Mouse (Mus musculus) limb, embryonic 14.5 days (tissue): ENCODE data around the gene Lrrc32. TPM values are rescaled to one million over a fixed set of nuclear protein-coding genes. Genes with fewer than 3 reads are reported as not detected.

Source experiments
- ATAC-seq: fragments of 200-750 bp; cut with Nextera tagmentation; 2 replicates; pipeline ENCODE4 v1.8.0; 2017; ENCODE audit warnings: low read depth, moderate number of reproducible peaks, moderate TSS enrichment; ENCODE audit not compliant: low FRiP score
- DNase-seq: peaks from one replicate; pipeline ENCODE4 v3.0.0-alpha.2; 2015; ENCODE audit warnings: low spot score
- H3K27ac ChIP-seq: fragments of 300-500 bp; sonication (generic); replicated peaks from 2 replicates; pipeline ENCODE4 v1.5.1; 2014; ENCODE audit warnings: low read depth, mild to moderate bottlenecking, low read length, moderate library complexity, mixed read lengths
- H3K27me3 ChIP-seq: fragments of 300-500 bp; sonication (generic); 2 replicates; pipeline ENCODE4 v1.6.1; 2014; ENCODE audit warnings: low read length, mixed read lengths; ENCODE audit not compliant: control insufficient read depth, insufficient read depth
- H3K36me3 ChIP-seq: fragments of 300-500 bp; sonication (generic); 2 replicates; pipeline ENCODE4 v1.6.1; 2014; ENCODE audit warnings: mild to moderate bottlenecking, low read length, moderate library complexity, mixed read lengths; ENCODE audit not compliant: control insufficient read depth, insufficient read depth
- H3K4me1 ChIP-seq: fragments of 300-500 bp; sonication (generic); 2 replicates; pipeline ENCODE4 v1.6.1; 2014; ENCODE audit warnings: antibody characterized with exemption, low read length, mixed read lengths; ENCODE audit not compliant: control insufficient read depth, insufficient read depth
- H3K4me2 ChIP-seq: fragments of 300-500 bp; sonication (generic); replicated peaks from 2 replicates; pipeline ENCODE4 v1.6.1; 2014; ENCODE audit warnings: low read depth, mild to moderate bottlenecking, low read length, moderate library complexity; ENCODE audit not compliant: severe bottlenecking
- H3K4me3 ChIP-seq: fragments of 300-500 bp; sonication (generic); replicated peaks from 2 replicates; pipeline ENCODE4 v1.5.1; 2014; ENCODE audit warnings: low read length
- H3K9ac ChIP-seq: fragments of 300-500 bp; sonication (generic); 2 replicates; pipeline ENCODE4 v1.6.1; 2014; ENCODE audit warnings: mild to moderate bottlenecking, low read depth, low read length, moderate library complexity; ENCODE audit not compliant: severe bottlenecking
- H3K9me3 ChIP-seq: fragments of 300-500 bp; sonication (generic); 2 replicates; pipeline ENCODE4 v1.6.1; 2016; ENCODE audit warnings: low read length; ENCODE audit not compliant: control insufficient read depth
- POLR2A ChIP-seq: fragments of 200-500 bp; IDR thresholded peaks from 2 replicates; pipeline ENCODE4 v1.8.0; 2012; ENCODE audit warnings: inconsistent platforms, mild to moderate bottlenecking, moderate library complexity, borderline replicate concordance; ENCODE audit not compliant: insufficient read depth, insufficient read length; ENCODE audit errors: extremely low read depth
- WGBS: fragments of 180-500 bp; shearing (Covaris S2); extraction: QIAGEN DNeasy Blood & Tissue Kit; methylation state at CpG from one replicate; pipeline ENCODE4 v1.1.7; 2014; 5-methylcytosine and 5-hydroxymethylcytosine counted together
- polyA plus RNA-seq, 2 experiments: library from polyadenylated mRNA; depleted of rRNA in 1 of 2; stranded (reverse) in 1 of 2; unstranded in 1 of 2; fragments of >200 nt; fragmentation: Nextera tagmentation in 1 of 2; extraction: Ambion mirVana in 1 of 2; gene quantifications; 2 replicates each; pipeline versions ENCODE4 v1.2.1 to v1.2.3; 2012 to 2014

Gene Lrrc32
- polyA plus RNA-seq (2012; rRNA removed) (12.3 and 16.1 TPM in 2 replicates), polyA plus RNA-seq (2014; fragmentation: Nextera tagmentation; extraction: Ambion mirVana) (8.9 and 10.5 TPM in 2 replicates)

- Histone ChIP-seq H3K4me3 (peak within 1 kb of the TSS; percentile 52), H3K4me2 (peak within 1 kb of the TSS; percentile 86), H3K27me3 (no peaks in the 10 kb centered on the region), H3K4me1 (peaks cover 8% of the 10 kb centered on the region; the same call in 1 of the 2 replicates), H3K9ac (peak within 1 kb of the TSS; percentile 63), H3K9me3 (no peaks in the 10 kb centered on the region), H3K36me3 (no peaks in the 10 kb centered on the region), H3K27ac (no peak within 1 kb of the TSS)
- TF ChIP-seq POLR2A, result no peak
- DNase-seq (no peak), ATAC-seq (no peak)
- WGBS, result 44% methylated on average over 6 of the region's 6 CpGs
Measured at GRCm38 (mm10) chr7:98489131-98489530, at the start of gene Lrrc32. Gene Lrrc32 (plus strand): TSS chr7:98489283.

GRCm38 (mm10) chr7:98439956-98440466, 49.1 kb upstream of the Lrrc32 start, which contains the start of gene Gucy2d:
Gene Gucy2d (plus strand): TSS chr7:98440416.
- no peak for ATAC-seq
- Histone ChIP-seq H3K27ac (no peak within 1 kb of the TSS), H3K9ac (no peak within 1 kb of the TSS)

GRCm38 (mm10) chr7:98446873-98447272, 42.2 kb upstream of the Lrrc32 start:
- Histone ChIP-seq H3K4me2 (no peak overlapping the region), H3K9ac (no peak overlapping the region), H3K27ac (no peak overlapping the region), H3K9me3 (no peaks in the 10 kb centered on the region), H3K36me3 (no peaks in the 10 kb centered on the region), H3K27me3 (no peaks in the 10 kb centered on the region), H3K4me3 (no peak overlapping the region), H3K4me1 (no peaks in the 10 kb centered on the region)
- DNase-seq (no peak), ATAC-seq (no peak)
- 61% methylated on average over 3 of the region's 3 CpGs for WGBS
- TF ChIP-seq POLR2A, result no peak

More at GRCm38 (mm10) chr7:98439956-98440466, 49.1 kb upstream of the Lrrc32 start, which contains the start of gene Gucy2d:
- H3K4me1 ChIP-seq, result no peaks in the 10 kb centered on the region
- H3K9me3 ChIP-seq, result no peaks in the 10 kb centered on the region
- no peaks in the 10 kb centered on the region for H3K36me3 ChIP-seq
- no peaks in the 10 kb centered on the region for H3K27me3 ChIP-seq
- no peak within 1 kb of the TSS for H3K4me3 ChIP-seq
- no peak for TF ChIP-seq POLR2A
- no peak within 1 kb of the TSS for H3K4me2 ChIP-seq
- no peak for DNase-seq
- 49% methylated on average over 10 of the region's 10 CpGs for WGBS

GRCm38 (mm10) chr7:98447585-98448308, 41.3 kb upstream of the Lrrc32 start:
- H3K36me3 ChIP-seq, result no peaks in the 10 kb centered on the region
- 66% methylated on average over 11 of the region's 11 CpGs for WGBS

GRCm38 (mm10) chr7:98448309-98448630, 40.8 kb upstream of the Lrrc32 start:
- Histone ChIP-seq H3K4me3 (no peak overlapping the region), H3K9ac (no peak overlapping the region), H3K9me3 (no peaks in the 10 kb centered on the region), H3K4me1 (no peaks in the 10 kb centered on the region), H3K4me2 (no peak overlapping the region), H3K27ac (no peak overlapping the region), H3K27me3 (no peaks in the 10 kb centered on the region), H3K36me3 (no peaks in the 10 kb centered on the region)
- DNase-seq (no peak), ATAC-seq (no peak)
- 85% methylated on average over 5 of the region's 5 CpGs for WGBS
- TF ChIP-seq POLR2A, result no peak

More at GRCm38 (mm10) chr7:98447585-98448308, 41.3 kb upstream of the Lrrc32 start:
- Histone ChIP-seq H3K4me2 (no peak overlapping the region), H3K4me3 (no peak overlapping the region), H3K9ac (no peak overlapping the region), H3K9me3 (no peaks in the 10 kb centered on the region), H3K27ac (no peak overlapping the region), H3K4me1 (no peaks in the 10 kb centered on the region), H3K27me3 (no peaks in the 10 kb centered on the region)
- DNase-seq (peak; percentile 62), ATAC-seq (no peak)
- no peak for TF ChIP-seq POLR2A
